Mouse (Mus musculus): ENCODE data around the gene Fancf. TPM values are rescaled to one million over a fixed set of nuclear protein-coding genes. Genes with fewer than 3 reads are reported as not detected.

Gene Fancf
- total RNA-seq (2021) = 8.6 and 9.2 TPM in 2 replicates
- long read RNA-seq, experiment 1, transcript Fancf-201 (1 exons, 1,691 nt) = major isoform, 26 of 27 reads
- long read RNA-seq, experiment 1, partial matches to known transcripts = 0 of 27 reads
- long read RNA-seq, experiment 1, other reads (novel, unspliced or antisense) = 1 of 27 reads
- long read RNA-seq, experiment 2, transcript Fancf-201 (1 exons, 1,691 nt) = major isoform, 10 of 11 reads
- long read RNA-seq, experiment 2, partial matches to known transcripts = 0 of 11 reads
- long read RNA-seq, experiment 2, other reads (novel, unspliced or antisense) = 1 of 11 reads

- DNase-seq = peak; percentile 98
Measured at GRCm38 (mm10) chr7:51862097-51862492, at the start of gene Fancf. Gene Fancf (minus strand): TSS chr7:51862267.

- DNase-seq = peak; percentile 49
Measured at GRCm38 (mm10) chr7:51899066-51899465, 37.0 kb upstream of the Fancf start.

GRCm38 (mm10) chr7:51894939-51895338, 32.9 kb upstream of the Fancf start:
- DNase-seq = no peak

- DNase-seq = no peak
Measured at GRCm38 (mm10) chr7:51894133-51894801, 32.2 kb upstream of the Fancf start.

GRCm38 (mm10) chr7:51893008-51893407, 30.9 kb upstream of the Fancf start:
- DNase-seq = no peak

GRCm38 (mm10) chr7:51892224-51892965, 30.3 kb upstream of the Fancf start:
- no peak for DNase-seq

- DNase-seq = no peak
Measured at GRCm38 (mm10) chr7:51889601-51890000, 27.5 kb upstream of the Fancf start.

GRCm38 (mm10) chr7:51887678-51888567, 25.9 kb upstream of the Fancf start:
- no peak for DNase-seq

- DNase-seq = no peak
Measured at GRCm38 (mm10) chr7:51885345-51885744, 23.3 kb upstream of the Fancf start.

GRCm38 (mm10) chr7:51880121-51880520, 18.1 kb upstream of the Fancf start:
- DNase-seq = no peak

- peak; percentile 62 for DNase-seq
Measured at GRCm38 (mm10) chr7:51879136-51879723, 17.2 kb upstream of the Fancf start.

GRCm38 (mm10) chr7:51878730-51879129, 16.7 kb upstream of the Fancf start:
- DNase-seq = peak; percentile 10

- no peak for DNase-seq
Measured at GRCm38 (mm10) chr7:51876316-51876715, 14.2 kb upstream of the Fancf start.

- no peak for DNase-seq
Measured at GRCm38 (mm10) chr7:51872597-51872996, 10.5 kb upstream of the Fancf start.

- no peak for DNase-seq
Measured at GRCm38 (mm10) chr7:51872041-51872440, 10.0 kb upstream of the Fancf start.

- DNase-seq = no peak
Measured at GRCm38 (mm10) chr7:51867983-51868382, 5.9 kb upstream of the Fancf start.

GRCm38 (mm10) chr7:51865336-51865735, 3.3 kb upstream of the Fancf start:
- DNase-seq = no peak

- no peak for DNase-seq
Measured at GRCm38 (mm10) chr7:51862842-51863241, 775 bp upstream of the Fancf start.

- DNase-seq = peak; percentile 94
Measured at GRCm38 (mm10) chr7:51861250-51862096, 594 bp downstream of the Fancf start, which contains the start of gene Gas2. Gene Gas2 (plus strand): TSS chr7:51862015.

GRCm38 (mm10) chr7:51851890-51852507, 10.1 kb downstream of the Fancf start:
- DNase-seq = no peak
